Mouse (Mus musculus) CD4-positive, CD25-positive, alpha-beta regulatory T cell, adult 2 months (primary cell): Measurements from ENCODE around the gene 5730596B20Rik.

Experiments used
- DNase-seq: peaks from one replicate; pipeline ENCODE4 v3.0.0-alpha.2; 2012; ENCODE audit warnings: low read depth, low spot score

Gene 5730596B20Rik

GRCm38 (mm10) chr6:52213119-52213986 is 36.1 kb downstream of the 5730596B20Rik start, which contains the start of the genes Hoxa3 and Gm28308:
Gene Hoxa3 (minus strand): TSS chr6:52213336.
Gene Gm28308 (minus strand): TSS chr6:52213339.
- DNase-seq: peak; percentile 48

GRCm38 (mm10) chr6:52214271-52214670 is 37.0 kb downstream of the 5730596B20Rik start:
- DNase-seq: no peak

GRCm38 (mm10) chr6:52215070-52215469 is 37.8 kb downstream of the 5730596B20Rik start:
- no peak for DNase-seq

GRCm38 (mm10) chr6:52215771-52216535 is 38.7 kb downstream of the 5730596B20Rik start:
- DNase-seq: no peak

- DNase-seq: peak; percentile 35
Measured at GRCm38 (mm10) chr6:52216691-52217458, 39.6 kb downstream of the 5730596B20Rik start.

GRCm38 (mm10) chr6:52217459-52217768 is 40.1 kb downstream of the 5730596B20Rik start:
- peak; percentile 69 for DNase-seq

- DNase-seq: peak; percentile 33
Measured at GRCm38 (mm10) chr6:52217895-52218642, 40.8 kb downstream of the 5730596B20Rik start.

- no peak for DNase-seq
Measured at GRCm38 (mm10) chr6:52218643-52219215, 41.4 kb downstream of the 5730596B20Rik start.

- DNase-seq: no peak
Measured at GRCm38 (mm10) chr6:52219234-52219942, 42.1 kb downstream of the 5730596B20Rik start.

GRCm38 (mm10) chr6:52220003-52220864 is 42.9 kb downstream of the 5730596B20Rik start:
- DNase-seq: no peak

- no peak for DNase-seq
Measured at GRCm38 (mm10) chr6:52220865-52221310, 43.6 kb downstream of the 5730596B20Rik start.

- DNase-seq: peak; percentile 92
Measured at GRCm38 (mm10) chr6:52221337-52221992, 44.2 kb downstream of the 5730596B20Rik start, which contains the start of gene Hoxa7. Gene Hoxa7 (minus strand): TSS chr6:52221854.

- DNase-seq: no peak
Measured at GRCm38 (mm10) chr6:52221993-52222685, 44.8 kb downstream of the 5730596B20Rik start.

- no peak for DNase-seq
Measured at GRCm38 (mm10) chr6:52222729-52223128, 45.4 kb downstream of the 5730596B20Rik start.

GRCm38 (mm10) chr6:52223939-52224760 is 46.9 kb downstream of the 5730596B20Rik start:
- DNase-seq: no peak

GRCm38 (mm10) chr6:52224895-52225611 is 47.8 kb downstream of the 5730596B20Rik start:
- no peak for DNase-seq
